Mouse (Mus musculus) left cerebral cortex, postnatal 25 days (tissue): ENCODE results near the gene Xlr3b. TPM values are rescaled to one million over a fixed set of nuclear protein-coding genes. Genes with fewer than 3 reads are reported as not detected.
A peak's percentile ranks its signal among the peaks of the same experiment; 100 is the strongest.
"Not testable (repeated sequence)": the region's sequence is repeated elsewhere in the genome, so short reads cannot be mapped to it uniquely, and the experiment has no call there.

Experiments used
- DNase-seq, 2 experiments: peaks; one replicate each; pipeline ENCODE4 v3.0.0; 2022; ENCODE audit warnings: low spot score in 2 of 2, mixed read lengths in 1 of 2
- intact Hi-C: fragments of 180-260 bp; cut with DNase I; formaldehyde crosslinking; loops from one replicate; pipeline ENCODE4 v1.15.1; 2025
- total RNA-seq, 2 experiments: library from RNA; stranded (reverse); gene quantifications; 2 replicates each; pipeline ENCODE4 v1.2.3; 2021

The Xlr3b gene
- 1 to 10 TPM; 5.1 to 8.5 TPM for total RNA-seq

GRCm38 (mm10) chrX:73191934-73192333, at the start of gene Xlr3b:
Gene Xlr3b, plus strand, starts transcription at chrX:73192207.
- peak in 1 of 2 experiments; percentile 66 for DNase-seq
- intact Hi-C loops: not testable (repeated sequence)

DNA sequence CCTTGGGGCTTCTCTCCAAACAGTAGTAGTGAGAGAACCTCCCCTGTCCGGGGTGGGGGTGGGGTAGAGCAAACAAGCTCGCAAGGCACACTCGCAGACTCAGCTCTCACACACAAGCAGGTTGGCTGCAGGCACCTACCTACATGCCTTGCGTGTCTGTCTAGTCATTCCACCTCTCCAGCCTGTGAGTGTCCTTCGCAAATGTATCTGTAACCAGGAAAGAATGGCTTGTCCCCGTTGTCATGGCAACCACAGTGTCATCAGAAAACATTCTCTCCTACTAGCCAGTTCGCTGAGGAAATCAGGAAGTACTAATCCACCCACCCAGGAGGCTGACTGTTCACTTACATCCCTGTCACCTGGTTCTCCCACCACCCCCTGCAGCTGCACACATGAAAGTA, 48.8 kb upstream of the Xlr3b start:
- intact Hi-C loops, DNase-seq: not testable (repeated sequence)

DNA sequence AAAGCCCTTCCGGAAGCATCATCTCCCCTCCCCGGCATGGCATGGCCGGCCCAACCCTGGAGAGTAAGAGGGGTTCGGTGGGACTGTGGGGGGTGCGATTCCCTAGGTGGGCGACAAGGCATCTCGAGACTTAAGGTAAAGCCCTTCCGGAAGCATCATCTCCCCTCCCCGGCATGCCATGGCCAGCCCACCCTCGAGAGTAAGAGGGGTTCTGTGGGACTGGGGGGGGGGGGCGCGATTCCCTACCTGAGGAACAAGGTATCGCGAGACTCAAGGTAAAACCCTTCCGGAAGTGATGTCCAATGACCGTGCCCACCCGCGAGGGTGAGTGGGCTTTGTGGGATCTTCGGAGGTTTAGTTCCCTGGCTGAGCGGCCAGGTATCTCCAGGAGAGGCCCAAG, 43.5 kb upstream of the Xlr3b start, which contains the start of gene Xlr5b:
Xlr5b (plus strand) TSS at position 301 of the 400 bp plus-strand sequence.
- intact Hi-C loops, DNase-seq: not testable (repeated sequence)

GRCm38 (mm10) chrX:73149350-73149749, 42.7 kb upstream of the Xlr3b start, which contains the start of gene DXBay18:
Gene DXBay18, minus strand, starts transcription at chrX:73149450.
- DNase-seq, intact Hi-C loops: not testable (repeated sequence)

- DNase-seq, intact Hi-C loops: not testable (repeated sequence)
Observed at GRCm38 (mm10) chrX:73176889-73177288, 15.1 kb upstream of the Xlr3b start, which contains the start of gene Spin2d. Gene Spin2d, minus strand, starts transcription at chrX:73176989.

DNA sequence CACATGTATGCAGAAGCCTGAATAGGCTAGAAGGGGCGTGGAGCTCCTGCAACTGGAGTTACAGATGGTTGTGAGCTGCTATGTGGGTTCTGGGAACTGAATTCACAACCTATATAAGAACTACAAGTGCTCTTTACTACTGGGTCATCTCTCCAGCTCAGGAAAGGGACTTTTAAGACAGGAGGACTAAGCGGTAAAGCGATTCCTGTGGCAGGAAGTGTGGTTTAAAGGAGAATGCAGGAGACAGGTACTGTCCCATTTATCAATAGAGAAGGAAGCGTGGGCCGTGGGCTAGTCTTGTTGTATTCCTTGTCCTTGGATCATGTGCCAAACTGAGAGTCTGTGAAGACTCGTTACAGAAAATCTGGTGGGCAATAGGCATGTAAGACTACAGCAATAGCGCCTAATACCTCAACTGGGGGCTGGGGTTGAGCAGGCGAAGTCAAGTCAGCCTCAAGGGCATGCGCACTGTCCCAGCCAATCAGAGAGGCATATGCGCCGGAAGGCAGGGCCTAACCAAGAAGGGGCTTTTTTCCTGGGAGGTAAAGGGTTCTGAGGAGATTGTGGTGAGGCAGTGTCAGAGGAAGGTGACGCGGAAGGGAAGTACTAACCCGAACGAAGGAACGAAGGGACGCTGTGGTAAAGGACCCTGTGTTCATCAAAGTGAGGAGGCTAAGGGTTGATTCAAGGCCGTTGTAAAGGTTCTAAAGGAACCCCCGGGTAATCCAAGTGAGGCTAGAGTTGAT, 22.0 kb downstream of the Xlr3b start, which contains the start of gene Xlr4b:
Xlr4b (plus strand) TSS at position 515 of the 746 bp plus-strand sequence.
- DNase-seq: not testable (repeated sequence)

DNA sequence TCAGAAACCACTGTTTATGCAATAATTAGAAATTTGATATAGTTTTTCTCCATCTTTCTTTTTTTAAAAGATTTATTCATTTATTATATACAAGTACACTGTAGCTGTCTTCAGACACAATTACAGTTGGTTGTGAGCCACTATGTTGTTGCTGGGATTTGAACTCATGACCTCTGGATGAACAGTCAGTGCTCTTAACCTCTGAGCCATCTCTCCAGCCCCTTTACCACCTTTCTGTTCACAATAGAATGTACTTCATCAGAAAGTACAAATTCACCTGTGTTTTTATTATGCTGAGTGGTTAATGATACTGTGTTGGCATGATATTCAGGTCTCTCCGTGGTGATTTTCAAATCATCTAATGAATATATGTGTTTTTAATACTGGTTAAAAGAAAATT, 33.4 kb downstream of the Xlr3b start:
- intact Hi-C loops: loop anchor here (5.0 to 10.0 kb wide), 3 partner anchors 117 to 267 kb away; partner anchors contain the start of genes Pnma3 and Zfp275

More for the DNA sequence above, 22.0 kb downstream of the Xlr3b start, which contains the start of gene Xlr4b:
- intact Hi-C loops: not testable (repeated sequence)

GRCm38 (mm10) chrX:73227914-73228605, 36.1 kb downstream of the Xlr3b start, which contains the start of gene F8a:
Gene F8a, plus strand, starts transcription at chrX:73228291.
- intact Hi-C loops: loop anchor here (5.0 to 10.0 kb wide), 3 partner anchors 114 to 264 kb away; partner anchors contain the start of genes Pnma3 and Zfp275
- DNase-seq: peak; percentile 68 to 87

More for the DNA sequence above, 33.4 kb downstream of the Xlr3b start:
- DNase-seq: no peak

GRCm38 (mm10) chrX:73228606-73229214, 36.7 kb downstream of the Xlr3b start:
- DNase-seq: peak in 1 of 2 experiments; percentile 62
- intact Hi-C loops: loop anchor here (5.0 to 10.0 kb wide), 3 partner anchors 114 to 264 kb away; partner anchors contain the start of genes Pnma3 and Zfp275

DNA sequence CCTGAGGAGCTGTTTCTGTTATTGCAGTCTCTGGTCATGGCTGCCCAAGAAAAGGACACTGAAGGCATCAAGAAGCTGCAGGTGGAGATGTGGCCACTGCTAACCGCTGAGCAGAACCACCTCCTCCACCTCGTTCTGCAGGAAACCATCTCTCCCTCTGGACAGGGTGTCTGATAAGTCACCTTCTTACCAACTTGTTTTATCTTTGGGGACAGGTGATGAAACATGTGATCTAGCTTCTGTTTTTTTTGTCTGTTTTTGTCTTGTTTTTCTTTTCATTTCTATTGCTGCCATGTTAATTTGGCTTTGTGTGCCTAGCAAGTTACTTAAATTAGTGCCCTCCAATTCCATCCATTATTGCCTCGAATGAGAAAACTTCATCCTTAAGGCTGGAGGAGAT, 37.3 kb downstream of the Xlr3b start:
- intact Hi-C loops: loop anchor here (5.0 to 10.0 kb wide), 3 partner anchors 113 to 263 kb away; partner anchors contain the start of genes Pnma3 and Zfp275
- DNase-seq: peak in 1 of 2 experiments; percentile 12

DNA sequence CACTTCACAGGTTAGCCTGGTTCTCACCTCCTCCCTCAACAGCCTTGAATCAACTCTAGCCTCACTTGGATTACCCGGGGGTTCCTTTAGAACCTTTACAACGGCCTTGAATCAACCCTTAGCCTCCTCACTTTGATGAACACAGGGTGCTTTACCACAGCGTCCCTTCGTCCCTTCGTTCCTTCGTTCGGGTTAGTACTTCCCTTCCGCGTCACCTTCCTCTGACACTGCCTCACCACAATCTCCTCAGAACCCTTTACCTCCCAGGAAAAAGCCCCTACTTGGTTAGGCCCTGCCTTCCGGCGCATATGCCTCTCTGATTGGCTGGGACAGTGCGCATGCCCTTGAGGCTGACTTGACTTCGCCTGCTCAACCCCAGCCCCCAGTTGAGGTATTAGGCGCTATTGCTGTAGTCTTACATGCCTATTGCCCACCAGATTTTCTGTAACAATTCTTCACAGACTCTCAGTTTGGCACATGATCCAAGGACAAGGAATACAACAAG, 50.9 kb downstream of the Xlr3b start, which contains the start of gene Xlr4c:
Xlr4c (minus strand) TSS at position 310 of the 505 bp plus-strand sequence.
- intact Hi-C loops, DNase-seq: not testable (repeated sequence)

Other genes with a start within 250 kb of the Xlr3b start
- under 1 TPM; 0.34 to 0.55 TPM for gene Zfp185, start 204.9 kb upstream of the Xlr3b start, total RNA-seq
- gene Pnma5, start 155.1 kb upstream of the Xlr3b start, total RNA-seq: under 1 TPM; 0.21 to 0.48 TPM
- 10 to 100 TPM; 12.2 to 14.8 TPM for gene Pnma3, start 127.4 kb upstream of the Xlr3b start, total RNA-seq
- 1 to 10 TPM in 1 of 2 experiments, under 1 TPM in 1; 0.96 to 1.6 TPM for gene Xlr4a, start 109.7 kb upstream of the Xlr3b start, total RNA-seq
- 1 to 10 TPM; 2.0 to 3.0 TPM for gene Xlr3a, start 95.1 kb upstream of the Xlr3b start, total RNA-seq
- gene Gm14685, start 75.2 kb upstream of the Xlr3b start, total RNA-seq: 1 to 10 TPM; 1.0 to 2.5 TPM
- gene Xlr5b, start 43.4 kb upstream of the Xlr3b start, total RNA-seq: not detected
- gene DXBay18, start 42.8 kb upstream of the Xlr3b start, total RNA-seq: under 1 TPM in 1 of 2 experiments, not detected in 1; 0.62 TPM
- gene Spin2d, start 15.2 kb upstream of the Xlr3b start, total RNA-seq: not detected
- gene Xlr4b, start 22.1 kb downstream of the Xlr3b start, total RNA-seq: under 1 TPM; 0.53 to 0.55 TPM
- gene F8a, start 36.1 kb downstream of the Xlr3b start, total RNA-seq: 10 to 100 TPM; 15.0 to 21.2 TPM
- gene Xlr4c, start 50.9 kb downstream of the Xlr3b start, total RNA-seq: not detected
- gene Xlr3c, start 73.2 kb downstream of the Xlr3b start, total RNA-seq: not detected
- not detected for gene Xlr5a, start 100.8 kb downstream of the Xlr3b start, total RNA-seq
- gene Xlr5c, start 100.8 kb downstream of the Xlr3b start, total RNA-seq: not detected
- not detected for gene Gm45015, start 144.6 kb downstream of the Xlr3b start, total RNA-seq
- 10 to 100 TPM; 16.6 to 19.0 TPM for gene Zfp275, start 150.4 kb downstream of the Xlr3b start, total RNA-seq
- under 1 TPM in 1 of 2 experiments, not detected in 1; 0.23 TPM for gene Gm18336, start 206.5 kb downstream of the Xlr3b start, total RNA-seq
- 1 to 10 TPM; 1.4 to 2.3 TPM for gene Zfp92, start 218.9 kb downstream of the Xlr3b start, total RNA-seq
- not detected for gene Trex2, start 243.1 kb downstream of the Xlr3b start, total RNA-seq